Mouse (Mus musculus): ENCODE data around the gene Ptprs. TPM values are rescaled to one million over a fixed set of nuclear protein-coding genes. Genes with fewer than 3 reads are reported as not detected.

Gene Ptprs
- total and polyA plus RNA-seq, 3 experiments, result 51.6 to 324 (median 80.9) TPM

DNA sequence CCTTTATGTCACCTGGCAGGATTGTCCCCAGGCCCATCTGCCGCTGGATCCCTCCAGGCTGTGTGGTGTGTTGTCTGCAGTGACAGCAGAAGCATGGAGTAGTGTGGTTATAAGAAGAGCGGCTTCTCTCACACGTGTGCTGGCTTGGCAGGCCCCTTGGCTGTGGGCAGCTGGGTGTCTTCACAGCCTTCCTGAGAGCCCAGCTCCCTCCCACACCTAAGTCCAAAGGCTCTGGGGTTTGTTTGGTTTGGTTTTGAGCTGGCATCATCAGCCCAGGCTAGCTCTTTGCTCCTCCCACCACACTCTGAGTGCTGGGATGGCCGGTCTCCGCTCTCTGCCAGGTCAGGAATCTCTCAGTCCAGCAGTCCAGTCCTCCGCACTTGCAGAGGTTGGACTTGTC lies 83.0 kb downstream of the Ptprs start:
- Histone ChIP-seq H3K4me1 (ENCODE audit: control insufficient read depth in 1 of 2, insufficient read depth in 2 of 2, low read length in 2 of 2) (no peaks in the 10 kb centered on the region), H3K4me3 (ENCODE audit: control insufficient read depth in 1 of 2, insufficient read depth in 1 of 2, low read depth in 2 of 2, low read length in 2 of 2) (no peak overlapping the region), H3K79me2 (ENCODE audit: control insufficient read depth, insufficient read depth, low read length, poor library complexity) (no peaks in the 10 kb centered on the region), H3K36me3 (ENCODE audit: control insufficient read depth in 1 of 2, insufficient read depth in 2 of 2, low read length in 2 of 2) (no peaks in the 10 kb centered on the region), H3K27ac (ENCODE audit: control insufficient read depth, low read depth, low read length) (no peak overlapping the region), H3K27me3 (ENCODE audit: control insufficient read depth in 1 of 2, insufficient read depth in 2 of 2, low read length in 2 of 2) (no peaks in the 10 kb centered on the region), H3K9me3 (replicated peaks; ENCODE audit: insufficient read depth, low read length) (no peaks in the 10 kb centered on the region), H3K9ac (ENCODE audit: control insufficient read depth, low read depth, low read length, poor library complexity, severe bottlenecking) (no peak overlapping the region)
- DNase-seq (ENCODE audit: low read depth, low spot score), result no peak
- TF ChIP-seq POLR2AphosphoS5 (IDR thresholded peaks at IDR 0.05; ENCODE audit: borderline replicate concordance, low read depth, low read length) (no peak), EP300 (IDR thresholded peaks at IDR 0.05; ENCODE audit: low read depth in 1 of 2, low read length in 2 of 2) (no peak), TBP (IDR thresholded peaks at IDR 0.05; ENCODE audit: low read depth, low read length) (no peak), ZNF384 (IDR thresholded peaks at IDR 0.05; ENCODE audit: low read depth, low read length) (no peak), MYC (IDR thresholded peaks at IDR 0.05; ENCODE audit: low read depth, low read length) (no peak), GABPA (IDR thresholded peaks at IDR 0.05; ENCODE audit: low read depth, low read length) (no peak), ZC3H11A (IDR thresholded peaks at IDR 0.05; ENCODE audit: low read depth, low read length) (no peak), RCOR1 (IDR thresholded peaks at IDR 0.05; ENCODE audit: low read depth, low read length) (no peak), MEF2A (IDR thresholded peaks at IDR 0.05; ENCODE audit: extremely low read depth, insufficient replicate concordance, low read depth, low read length, poor library complexity, severe bottlenecking) (no peak), NELFE (IDR thresholded peaks at IDR 0.05; ENCODE audit: low read depth, low read length) (no peak), ZKSCAN1 (IDR thresholded peaks at IDR 0.05; ENCODE audit: low read depth, low read length) (no peak), SMC3 (IDR thresholded peaks at IDR 0.05; ENCODE audit: low read depth, low read length) (no peak), CHD2 (IDR thresholded peaks at IDR 0.05; ENCODE audit: low read length) (no peak), SIN3A (IDR thresholded peaks at IDR 0.05; ENCODE audit: low read length) (no peak), ZMIZ1 (IDR thresholded peaks at IDR 0.05; ENCODE audit: low read depth, low read length) (no peak), MYB (IDR thresholded peaks at IDR 0.05; ENCODE audit: low read depth, low read length) (no peak)

DNA sequence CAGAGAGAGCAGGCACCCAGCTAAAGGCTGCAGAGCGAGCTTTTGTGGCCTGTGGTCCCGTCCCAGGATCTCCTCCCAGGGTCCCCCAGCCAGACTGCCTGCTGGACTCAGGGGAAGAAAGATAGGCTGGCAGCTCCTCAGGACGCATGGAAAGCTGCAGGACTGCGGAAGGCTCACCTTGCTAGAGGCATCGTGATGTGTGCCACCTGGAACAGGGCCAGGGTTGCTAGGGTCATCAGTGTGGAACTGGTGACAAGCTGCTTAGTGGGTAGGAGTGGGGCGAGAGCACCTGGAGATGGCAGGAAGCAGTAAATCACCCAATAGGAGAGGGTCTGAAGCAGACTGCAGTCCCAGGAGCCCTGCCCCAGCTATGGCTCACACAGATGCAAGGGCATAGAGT lies 88.7 kb downstream of the Ptprs start:
- no peak overlapping the region for H3K9ac ChIP-seq (ENCODE audit: control insufficient read depth, low read depth, low read length, poor library complexity, severe bottlenecking)
- H3K4me3 ChIP-seq (ENCODE audit: control insufficient read depth in 1 of 2, insufficient read depth in 1 of 2, low read depth in 2 of 2, low read length in 2 of 2), result no peak overlapping the region
- H3K9me3 ChIP-seq (replicated peaks; ENCODE audit: insufficient read depth, low read length), result no peaks in the 10 kb centered on the region
- H3K4me1 ChIP-seq (ENCODE audit: control insufficient read depth in 1 of 2, insufficient read depth in 2 of 2, low read length in 2 of 2), result no peaks in the 10 kb centered on the region
- H3K79me2 ChIP-seq (ENCODE audit: control insufficient read depth, insufficient read depth, low read length, poor library complexity), result no peaks in the 10 kb centered on the region
- TF ChIP-seq UBTF (IDR thresholded peaks at IDR 0.05; ENCODE audit: borderline replicate concordance, insufficient read depth, low read depth, low read length), result no peak
- TF ChIP-seq ETS1 (IDR thresholded peaks at IDR 0.05; ENCODE audit: low read depth, low read length), result no peak
- TF ChIP-seq POLR2AphosphoS2 (IDR thresholded peaks at IDR 0.05; ENCODE audit: low read length), result no peak
- no peak for TF ChIP-seq MAZ (IDR thresholded peaks at IDR 0.05; ENCODE audit: low read depth, low read length)
- TF ChIP-seq MAFK (IDR thresholded peaks at IDR 0.05; ENCODE audit: borderline replicate concordance, low read depth, low read length), result no peak
- TF ChIP-seq TBP (IDR thresholded peaks at IDR 0.05; ENCODE audit: low read depth, low read length), result no peak
- no peak for TF ChIP-seq TCF12 (IDR thresholded peaks at IDR 0.05; ENCODE audit: low read depth, low read length)
- TF ChIP-seq E2F4 (IDR thresholded peaks at IDR 0.05; ENCODE audit: borderline replicate concordance, low read depth, low read length), result no peak
- no peak for TF ChIP-seq CHD1 (IDR thresholded peaks at IDR 0.05; ENCODE audit: low read depth, low read length)
- TF ChIP-seq MEF2A (IDR thresholded peaks at IDR 0.05; ENCODE audit: extremely low read depth, insufficient replicate concordance, low read depth, low read length, poor library complexity, severe bottlenecking), result no peak
- no peak for TF ChIP-seq TAL1 (IDR thresholded peaks at IDR 0.05; ENCODE audit: low read length)
- TF ChIP-seq ZC3H11A (IDR thresholded peaks at IDR 0.05; ENCODE audit: low read depth, low read length), result no peak
- TF ChIP-seq JUND (IDR thresholded peaks at IDR 0.05; ENCODE audit: low read depth, low read length), result no peak
- no peak for TF ChIP-seq MAX (IDR thresholded peaks at IDR 0.05; ENCODE audit: low read length)
- no peak for TF ChIP-seq SIN3A (IDR thresholded peaks at IDR 0.05; ENCODE audit: low read length)
- TF ChIP-seq POLR2AphosphoS5 (IDR thresholded peaks at IDR 0.05; ENCODE audit: borderline replicate concordance, low read depth, low read length), result no peak
- TF ChIP-seq HCFC1 (IDR thresholded peaks at IDR 0.05; ENCODE audit: low read depth, low read length), result no peak
- H3K27me3 ChIP-seq (ENCODE audit: control insufficient read depth in 1 of 2, insufficient read depth in 2 of 2, low read length in 2 of 2), result no peaks in the 10 kb centered on the region
- H3K36me3 ChIP-seq (ENCODE audit: control insufficient read depth in 1 of 2, insufficient read depth in 2 of 2, low read length in 2 of 2), result no peaks in the 10 kb centered on the region
- no peak for DNase-seq (ENCODE audit: low read depth, low spot score)
- no peak overlapping the region for H3K27ac ChIP-seq (ENCODE audit: control insufficient read depth, low read depth, low read length)
